Mouse (Mus musculus): Measurements from ENCODE around the gene Luzp2. TPM values are rescaled to one million over a fixed set of nuclear protein-coding genes. Genes with fewer than 3 reads are reported as not detected.
A peak's percentile ranks its signal among the peaks of the same experiment; 100 is the strongest.

Luzp2 gene
- total RNA-seq (2021): under 1 TPM; 0.13 to 0.15 TPM
- long read RNA-seq, experiment 1: 0 reads
- long read RNA-seq, experiment 2: 0 reads

DNA sequence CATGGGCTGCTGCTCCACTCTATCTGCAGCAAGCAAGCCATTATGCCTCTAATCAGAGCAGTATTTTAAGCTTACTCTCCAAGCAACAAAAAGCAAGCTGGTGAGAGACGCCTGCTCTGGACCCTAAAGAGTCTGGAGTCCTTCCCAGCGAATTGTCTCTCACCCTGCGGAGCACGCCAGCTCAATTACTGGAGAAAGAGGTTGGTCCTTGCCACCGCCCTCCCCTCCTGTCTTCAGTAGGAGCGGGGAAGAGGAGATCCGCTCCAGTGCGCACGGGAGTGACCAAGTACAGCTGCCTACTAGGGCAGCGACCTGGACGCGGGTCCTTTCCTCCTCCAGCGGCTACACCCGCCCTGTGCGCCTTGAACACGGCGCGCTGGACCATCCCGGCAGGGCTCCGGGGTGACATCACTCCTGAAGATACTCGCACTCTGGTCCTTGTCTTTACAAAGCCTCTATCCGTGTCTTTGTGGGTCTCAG lies at the start of gene Luzp2:
TSS of gene Luzp2 (plus strand) at position 127 of the 480 bp plus-strand sequence.
- DNase-seq: peak in 1 of 2 experiments; percentile 0

DNA sequence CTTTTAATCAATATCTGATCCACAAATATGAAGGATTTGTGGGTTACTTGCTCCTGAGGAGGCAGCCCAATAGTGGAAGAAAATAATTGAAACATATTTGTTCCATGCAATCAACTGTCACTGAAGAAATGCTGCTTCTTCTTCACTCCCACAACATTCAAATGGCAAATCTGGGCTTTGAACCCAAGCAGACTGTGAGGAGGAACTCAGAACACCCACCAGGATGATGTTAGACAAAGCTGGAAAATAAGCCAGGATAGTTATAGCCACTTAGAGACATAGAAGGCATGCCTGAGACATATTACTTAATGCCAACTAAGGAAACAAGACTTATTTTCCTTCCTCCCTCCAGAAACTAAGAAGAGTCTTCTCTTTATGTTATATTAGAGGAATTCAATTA lies 47.8 kb upstream of the Luzp2 start:
- no peak for DNase-seq

DNA sequence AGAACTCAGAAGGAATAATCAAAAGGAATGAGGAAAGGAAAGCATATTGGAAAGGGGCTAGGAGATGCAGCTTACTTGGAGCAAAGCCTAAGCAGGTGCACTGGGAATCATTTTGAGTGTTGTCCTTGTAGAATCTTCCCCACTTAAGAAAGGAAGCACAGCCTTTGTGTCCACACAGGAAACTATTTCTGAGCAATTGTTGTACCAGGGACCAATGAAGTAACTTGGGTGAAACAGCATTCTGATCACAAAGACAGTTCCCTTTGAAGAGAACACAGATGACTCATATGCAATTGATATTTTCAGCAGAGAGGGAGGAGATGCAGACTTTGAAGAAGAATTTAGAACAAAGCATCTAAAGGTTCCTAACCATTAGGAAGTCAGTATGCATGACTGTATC lies 16.7 kb upstream of the Luzp2 start:
- DNase-seq: no peak

DNA sequence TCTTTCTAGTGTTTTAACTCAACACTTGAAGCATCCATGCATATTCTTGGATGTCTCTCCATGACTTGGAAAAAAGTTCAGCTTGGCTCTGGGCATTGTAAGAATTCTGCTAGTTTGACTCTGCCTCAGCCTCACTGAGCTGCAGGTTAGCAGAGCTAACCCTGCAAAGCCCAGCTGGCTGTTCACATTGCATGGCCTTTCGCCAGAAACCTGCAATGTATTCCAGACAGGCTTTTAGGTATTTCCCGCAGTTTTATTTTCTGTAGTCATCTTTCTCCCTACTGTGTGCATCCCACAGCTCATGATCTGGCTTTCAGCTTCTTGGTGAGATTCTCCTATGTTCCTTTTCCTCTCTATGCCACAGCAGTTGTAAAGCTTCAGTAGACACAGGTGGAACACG lies 6.5 kb upstream of the Luzp2 start:
- DNase-seq: no peak

DNA sequence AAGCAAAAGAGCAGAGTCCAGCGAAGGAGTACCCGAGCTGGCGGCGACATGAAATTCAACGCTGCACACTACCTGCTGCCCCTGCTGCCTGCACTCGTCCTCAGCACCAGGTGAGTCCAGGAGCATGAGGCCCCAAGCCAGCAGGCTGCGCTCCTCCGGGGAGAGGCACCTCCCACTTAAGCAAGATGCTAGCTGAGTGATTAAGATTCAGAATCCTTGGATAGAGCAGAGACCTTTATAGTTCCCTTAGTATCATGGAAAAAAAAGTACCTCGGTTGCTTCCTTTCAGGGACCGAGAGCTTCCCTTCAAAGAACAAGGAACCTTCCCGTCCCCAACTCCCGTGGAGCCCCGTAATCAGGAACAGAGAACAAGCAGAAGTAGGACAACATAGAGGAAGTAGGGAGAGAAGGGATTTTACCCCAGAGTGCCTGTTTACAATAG lies 634 bp downstream of the Luzp2 start:
- DNase-seq: peak in 1 of 2 experiments; percentile 5

DNA sequence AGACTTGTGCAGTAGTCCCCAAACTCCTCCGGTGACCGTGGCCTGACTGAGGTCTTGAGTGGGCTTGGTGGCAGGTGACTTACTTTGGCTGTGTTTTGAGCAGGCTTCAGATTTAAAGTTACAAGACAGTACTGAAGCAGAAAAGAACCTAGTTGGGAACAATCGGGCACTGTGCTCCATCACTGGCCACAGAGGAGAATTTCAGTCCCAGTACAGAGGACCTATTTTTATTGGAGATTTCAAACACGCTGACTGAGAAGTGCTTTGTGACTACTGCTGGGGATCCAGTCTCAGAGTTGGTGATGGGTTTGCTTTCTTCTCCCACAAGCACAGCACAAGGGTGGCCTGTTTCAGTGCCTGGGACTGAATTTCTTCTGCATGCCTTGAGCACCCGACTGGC lies 1.1 kb downstream of the Luzp2 start:
- DNase-seq: no peak

GRCm38 (mm10) chr7:54842807-54843335 lies 7.6 kb downstream of the Luzp2 start:
- no peak for DNase-seq

DNA sequence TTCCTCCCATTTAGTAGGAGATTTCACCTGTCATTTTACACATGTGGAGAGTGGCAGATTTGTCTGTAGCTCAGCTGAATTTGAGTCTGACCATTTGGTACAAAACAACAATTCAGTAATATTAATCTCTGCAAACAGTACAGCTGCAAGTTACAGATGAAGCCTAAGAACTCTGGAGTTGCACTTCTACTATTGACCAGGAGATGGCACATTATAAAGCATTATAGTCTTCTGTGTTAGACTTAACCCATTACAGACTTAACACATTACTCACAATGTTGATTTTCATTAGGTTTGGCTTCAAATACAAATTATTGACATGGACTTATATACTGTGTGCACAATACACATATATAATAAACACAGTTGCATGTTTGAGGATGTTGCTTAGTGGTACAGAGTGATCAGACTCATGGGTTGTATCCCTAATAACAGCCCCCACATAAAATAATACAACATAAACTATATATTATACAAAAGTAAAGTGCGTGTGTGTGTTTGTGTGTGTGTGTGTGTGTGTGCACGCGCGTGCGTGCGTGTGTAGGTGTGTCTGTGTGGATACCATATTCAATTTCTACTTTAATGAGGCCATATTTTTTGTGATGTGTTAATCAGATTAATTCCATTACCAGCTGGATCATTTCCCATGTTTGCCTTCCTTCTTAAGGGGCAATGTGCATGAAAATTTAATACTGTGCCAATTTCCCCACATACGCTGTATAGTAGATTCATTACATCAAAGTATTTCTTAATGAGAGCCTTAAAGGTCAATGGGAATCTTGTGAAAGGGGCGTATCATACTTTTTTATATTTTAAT lies 10.8 kb downstream of the Luzp2 start:
- DNase-seq: no peak

DNA sequence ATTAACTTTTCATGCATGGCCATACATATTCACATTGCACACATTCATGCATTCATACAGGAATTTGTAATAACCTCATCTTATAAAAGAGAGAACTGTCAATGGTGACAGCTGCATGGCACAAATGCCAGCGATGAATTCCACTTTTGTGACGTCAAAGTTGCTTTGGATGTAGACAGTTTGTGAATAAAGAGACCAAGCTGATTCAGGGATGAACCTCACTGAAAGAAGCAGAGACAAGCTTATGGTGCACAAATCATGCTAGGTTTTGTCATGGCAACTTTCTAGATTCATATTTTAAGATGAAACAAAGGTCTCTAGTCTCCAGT lies 11.4 kb downstream of the Luzp2 start:
- no peak for DNase-seq

- no peak for DNase-seq
Observed at GRCm38 (mm10) chr7:54852860-54853259, 17.6 kb downstream of the Luzp2 start.

DNA sequence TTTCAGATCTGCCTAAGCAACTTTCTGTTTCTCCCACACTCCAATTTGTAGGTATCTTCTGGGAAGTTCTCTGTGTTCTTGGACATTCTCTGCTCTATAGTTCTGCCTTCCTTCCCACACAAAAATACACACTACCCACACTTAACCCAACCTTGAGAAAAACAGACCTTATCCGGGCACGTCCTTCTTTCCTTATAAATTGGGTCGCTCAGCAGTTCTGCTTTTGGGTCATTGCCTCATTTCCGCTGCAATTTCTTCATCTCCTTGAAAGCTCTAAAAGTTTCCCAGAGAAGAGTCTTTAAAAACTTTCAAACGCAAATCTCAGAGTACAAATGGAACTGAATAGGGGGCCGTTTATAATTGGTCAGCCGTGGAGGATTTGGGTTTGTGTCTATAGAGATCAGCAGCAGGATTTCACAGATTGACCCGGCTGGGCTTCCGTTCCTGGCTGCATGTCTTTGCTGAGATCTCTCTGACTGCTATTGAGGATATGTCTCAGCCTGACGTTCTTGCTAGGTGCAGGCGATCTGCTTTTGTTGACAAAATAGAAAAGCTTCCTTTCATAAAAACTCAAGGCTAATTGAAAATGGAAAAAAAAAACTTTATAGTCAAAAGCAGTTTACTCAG lies 26.0 kb downstream of the Luzp2 start:
- peak in 1 of 2 experiments; percentile 7 for DNase-seq

DNA sequence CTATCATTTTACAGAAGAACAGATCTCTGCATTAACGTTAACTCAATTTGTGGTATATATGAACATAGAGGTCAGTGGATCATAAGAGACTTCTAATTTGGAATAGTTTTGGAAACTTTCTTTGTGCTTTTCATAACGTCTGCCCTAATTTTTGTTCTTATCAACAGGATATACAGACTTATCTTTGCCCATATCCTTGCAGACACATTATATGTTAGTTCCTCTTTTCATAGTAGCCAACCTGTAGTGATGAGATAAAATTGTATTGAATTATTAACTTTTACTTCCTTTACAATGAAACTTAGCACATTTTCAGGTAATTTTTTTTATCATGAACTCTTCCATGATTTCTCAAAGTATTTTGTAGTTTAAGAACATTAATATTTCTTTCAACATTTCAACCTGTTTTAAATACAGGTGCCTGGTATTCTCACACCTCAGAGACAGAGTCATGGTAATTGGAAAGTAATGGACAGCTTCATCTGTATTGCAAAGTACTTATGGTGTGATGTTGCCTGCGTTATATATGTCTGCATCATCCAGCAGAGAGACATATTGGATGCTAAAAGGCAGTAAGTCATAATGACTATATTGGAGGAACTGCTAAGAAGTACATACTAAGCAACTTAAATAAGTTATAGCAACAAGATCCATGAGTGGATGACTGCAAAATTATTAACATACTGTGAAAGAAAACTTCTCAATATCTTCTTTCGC lies 43.8 kb downstream of the Luzp2 start:
- no peak for DNase-seq

DNA sequence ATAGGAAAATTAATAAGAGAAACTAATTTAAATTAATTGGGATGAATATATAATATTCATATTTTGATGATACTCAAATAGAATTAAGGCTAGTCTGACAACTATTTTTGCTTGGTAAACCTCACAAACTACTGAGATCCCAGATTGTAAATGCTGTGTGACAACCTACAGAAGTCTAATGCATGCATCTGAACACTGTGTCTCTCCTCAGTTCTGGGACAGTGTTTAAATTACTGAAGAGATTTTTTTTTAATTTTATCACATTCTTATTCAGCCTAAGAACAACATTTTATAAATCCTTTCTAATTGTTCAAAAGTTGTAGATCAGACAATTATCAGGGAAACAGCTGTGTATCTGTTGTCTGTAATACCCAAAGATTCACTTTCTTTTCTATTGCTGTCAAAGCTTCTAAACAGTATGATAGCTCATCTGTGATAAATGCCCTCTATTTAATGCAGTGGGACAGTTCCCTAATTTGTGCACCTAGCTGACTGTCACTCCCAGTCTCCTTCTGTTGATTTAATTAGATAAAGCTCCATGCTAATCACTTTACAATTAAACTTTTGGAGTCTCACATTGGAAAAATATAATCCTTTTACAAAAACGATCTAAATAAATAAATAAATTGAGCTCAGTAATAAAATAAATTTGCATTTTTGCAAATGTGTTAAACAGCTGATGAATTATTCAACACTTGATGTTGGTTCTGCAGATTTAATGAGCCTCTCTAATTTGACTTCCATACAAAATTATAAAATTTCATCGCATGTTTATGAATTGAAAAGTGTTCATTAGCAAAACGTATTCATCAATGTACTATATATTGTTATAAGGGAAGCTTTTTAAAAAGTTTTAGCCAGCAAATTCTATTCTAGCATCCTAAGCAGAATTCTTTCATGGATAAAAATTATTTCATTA lies 58.7 kb downstream of the Luzp2 start:
- DNase-seq: no peak

DNA sequence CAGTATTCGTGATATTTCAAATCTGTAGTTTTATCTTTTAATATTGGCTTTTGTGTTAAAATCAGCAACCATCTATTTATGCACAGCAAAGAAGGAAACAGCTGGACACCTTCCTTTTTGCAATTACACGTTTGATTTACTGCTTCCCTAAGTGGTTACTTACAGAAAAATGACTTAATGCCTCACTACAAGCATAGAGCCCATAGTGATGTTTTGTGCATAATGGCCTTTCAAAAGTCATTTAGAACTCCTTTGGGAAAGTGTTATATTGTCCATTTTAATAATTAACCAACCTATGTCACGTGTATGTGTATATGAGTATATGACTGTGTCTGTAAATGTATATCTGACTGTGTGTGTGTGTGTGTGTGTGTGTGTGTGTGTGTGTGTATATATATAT lies 63.3 kb downstream of the Luzp2 start:
- no peak for DNase-seq

DNA sequence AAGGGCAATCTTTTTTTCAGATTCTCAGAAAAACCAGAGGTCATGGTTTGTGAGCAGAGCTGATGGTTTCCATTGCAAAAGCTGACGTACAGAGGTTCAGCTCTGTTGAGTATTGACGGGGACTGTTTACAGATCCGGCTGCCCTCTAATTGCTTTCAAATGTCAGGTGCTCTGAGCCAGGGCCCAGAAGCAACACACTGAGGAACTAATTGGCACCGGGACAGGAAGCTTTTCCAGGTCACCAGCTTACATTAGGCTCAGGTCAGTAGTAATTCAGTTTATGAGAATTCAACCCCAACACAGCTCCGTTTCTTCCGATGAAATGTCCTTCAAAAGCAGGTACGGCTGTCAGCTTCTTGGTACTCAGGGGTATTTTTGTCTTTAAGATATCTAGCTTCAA lies 74.7 kb downstream of the Luzp2 start:
- DNase-seq: peak; percentile 9 to 19

GRCm38 (mm10) chr7:54914030-54914429 lies 78.7 kb downstream of the Luzp2 start:
- no peak for DNase-seq

DNA sequence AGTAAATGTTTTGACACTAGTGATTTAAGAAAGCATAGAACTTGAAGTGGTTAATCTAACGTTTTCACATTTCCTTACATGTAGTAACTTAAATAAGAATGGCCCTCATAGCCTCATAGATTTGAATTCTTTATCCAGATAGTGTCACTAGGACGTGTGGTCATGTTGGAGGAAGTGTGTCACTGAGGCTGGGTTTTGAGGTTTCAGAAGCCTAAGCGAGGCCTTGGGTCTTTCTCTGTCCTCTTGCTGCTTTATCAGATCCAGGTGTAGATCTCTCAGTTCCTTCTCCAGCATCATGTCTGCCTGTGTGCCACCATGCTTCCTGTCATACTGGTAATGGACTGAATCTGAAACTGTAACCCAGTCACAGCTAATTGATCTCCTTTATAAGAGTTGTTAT lies 86.7 kb downstream of the Luzp2 start:
- DNase-seq: no peak

DNA sequence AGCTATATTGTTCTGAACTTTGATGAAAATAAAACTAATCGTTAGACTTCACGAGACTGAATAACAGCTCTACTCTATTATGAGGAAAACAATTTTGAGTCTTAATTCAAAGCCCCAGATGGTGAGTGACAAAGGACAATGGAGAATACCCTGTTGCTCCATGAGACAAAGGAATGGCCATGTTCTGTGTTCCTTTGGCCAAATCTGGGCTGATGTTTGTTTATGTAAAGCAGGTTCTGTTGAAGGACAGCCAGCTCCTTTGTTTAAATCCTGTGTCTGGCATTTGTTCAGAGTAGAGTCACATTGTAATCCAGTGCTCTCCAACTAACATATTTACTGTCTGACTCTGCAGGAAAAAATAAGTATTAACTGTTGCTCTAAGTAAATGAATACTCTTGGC lies 121.5 kb downstream of the Luzp2 start:
- DNase-seq: no peak

DNA sequence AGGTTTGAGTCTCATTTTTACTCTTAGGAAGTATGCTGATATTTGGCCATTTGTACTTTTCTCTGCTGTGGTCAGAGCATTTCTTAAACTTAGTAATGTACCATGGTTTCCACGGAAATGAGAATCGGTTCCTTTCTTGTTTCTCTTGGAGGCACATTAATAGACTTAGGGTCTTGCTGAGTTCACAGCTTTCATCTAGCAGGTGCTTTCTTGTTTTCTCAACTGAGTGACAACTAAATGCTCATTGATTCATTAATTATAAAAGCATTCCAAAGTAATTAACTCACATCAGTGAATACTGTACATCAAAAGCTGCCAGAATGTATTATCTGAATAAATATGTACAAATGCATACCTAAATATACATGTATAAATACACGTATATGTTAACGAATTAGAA lies 127.4 kb downstream of the Luzp2 start:
- no peak for DNase-seq

GRCm38 (mm10) chr7:54977372-54977771 lies 142.1 kb downstream of the Luzp2 start:
- no peak for DNase-seq

DNA sequence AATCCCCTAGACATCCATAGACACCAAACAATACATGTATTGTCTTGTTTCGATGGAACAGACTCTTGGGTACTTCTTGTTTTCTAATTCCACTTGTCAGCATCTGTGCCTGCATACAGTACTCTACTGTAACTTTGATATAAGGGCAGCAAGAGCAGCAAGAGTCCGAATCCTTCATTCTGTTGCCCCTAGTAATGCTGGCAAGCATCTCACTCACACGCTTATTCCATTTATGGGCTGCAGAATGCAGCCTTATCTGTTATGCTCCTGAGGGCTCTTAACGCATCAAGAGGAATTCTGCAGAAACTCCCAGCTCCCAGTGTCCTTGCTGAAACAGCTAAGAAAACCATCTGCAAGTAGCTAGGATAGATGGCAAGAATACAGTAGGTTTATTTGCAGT lies 145.3 kb downstream of the Luzp2 start:
- DNase-seq: no peak

DNA sequence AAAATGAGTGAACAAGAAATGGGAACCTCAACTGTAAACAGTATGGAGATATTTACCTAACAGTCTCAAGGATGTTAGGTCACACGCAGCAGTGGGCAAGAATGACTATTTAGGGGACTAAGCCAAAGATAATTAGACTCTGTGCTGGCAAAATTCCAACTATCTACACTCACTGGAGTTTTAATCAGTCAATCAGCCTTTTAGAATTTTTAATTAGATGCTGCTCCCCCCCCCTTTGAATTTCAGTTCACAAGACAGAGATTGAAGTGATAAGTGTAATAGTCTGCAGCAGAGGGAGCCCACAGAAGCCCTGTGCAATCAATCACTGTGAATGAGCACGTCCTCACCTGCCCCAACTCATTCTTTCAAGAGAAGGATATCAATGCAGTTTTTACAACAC lies 165.1 kb downstream of the Luzp2 start:
- no peak for DNase-seq

All from heart, adult 18-20 months (tissue).